Mouse (Mus musculus): ENCODE data around the gene Hist1h2ah. TPM values are rescaled to one million over a fixed set of nuclear protein-coding genes. Genes with fewer than 3 reads are reported as not detected.
A peak's percentile ranks its signal among the peaks of the same experiment; 100 is the strongest.

The Hist1h2ah gene
- polyA plus RNA-seq, 1 experiment from 2014 or later = not detected

DNA sequence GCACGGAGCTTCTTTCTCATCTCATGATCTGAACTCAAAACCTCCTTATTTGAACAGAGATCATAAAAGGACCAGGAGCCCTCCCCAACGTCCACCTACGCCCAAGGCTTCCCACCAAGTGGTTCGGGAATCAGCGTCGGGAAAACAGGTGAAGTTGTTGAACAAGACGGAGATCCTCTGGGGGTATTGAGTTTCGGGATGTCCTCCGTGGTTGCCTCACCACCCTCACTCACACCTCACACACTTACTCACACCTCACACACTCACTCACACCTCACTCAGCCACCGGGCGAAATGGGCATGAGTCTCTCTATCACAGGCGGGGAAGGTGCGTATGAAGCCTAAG is 38.6 kb downstream of the Hist1h2ah start:
- no peak for ATAC-seq (ENCODE audit: low FRiP score, low TSS enrichment)
- peak overlapping the region; percentile 30 for H3K4me2 ChIP-seq (ENCODE audit: low read length)
- no peak overlapping the region; the same call in 1 of the 2 replicates for H3K4me3 ChIP-seq (replicated peaks; ENCODE audit: low read depth, low read length)
- no peaks in the 10 kb centered on the region for H3K36me3 ChIP-seq (ENCODE audit: control insufficient read depth, insufficient read depth, low read length)
- no peak overlapping the region for H3K27ac ChIP-seq (replicated peaks; ENCODE audit: low read depth, low read length)
- no peaks in the 10 kb centered on the region for H3K9me3 ChIP-seq (ENCODE audit: control insufficient read depth, low read length)
- 0 out of 2 replicates have a peak, but pooled peaks cover 3% of the 10 kb centered on the region for H3K4me1 ChIP-seq (ENCODE audit: control insufficient read depth, insufficient read depth, low read length)
- 1% methylated on average over 13 of the region's 13 CpGs for WGBS
- H3K9ac ChIP-seq (replicated peaks; ENCODE audit: low read length) = no peak overlapping the region
- DNase-seq = no peak
- H3K27me3 ChIP-seq (ENCODE audit: control insufficient read depth, insufficient read depth, low read length) = peaks cover 85% of the 10 kb centered on the region

- 0 out of 2 replicates have a peak, but pooled peaks cover 3% of the 10 kb centered on the region for H3K4me1 ChIP-seq (ENCODE audit: control insufficient read depth, insufficient read depth, low read length)
- H3K9me3 ChIP-seq (ENCODE audit: control insufficient read depth, low read length) = no peaks in the 10 kb centered on the region
- no peak overlapping the region for H3K27ac ChIP-seq (replicated peaks; ENCODE audit: low read depth, low read length)
- peak; percentile 55 for DNase-seq
- WGBS = 2% methylated on average over 12 of the region's 12 CpGs
- ATAC-seq (ENCODE audit: low FRiP score, low TSS enrichment) = no peak
- H3K36me3 ChIP-seq (ENCODE audit: control insufficient read depth, insufficient read depth, low read length) = no peaks in the 10 kb centered on the region
- peaks cover 84% of the 10 kb centered on the region for H3K27me3 ChIP-seq (ENCODE audit: control insufficient read depth, insufficient read depth, low read length)
- H3K4me2 ChIP-seq (ENCODE audit: low read length) = peak overlapping the region; percentile 30
- H3K4me3 ChIP-seq (replicated peaks; ENCODE audit: low read depth, low read length) = no peak overlapping the region; the same call in 1 of the 2 replicates
- H3K9ac ChIP-seq (replicated peaks; ENCODE audit: low read length) = no peak overlapping the region
These were observed 39.1 kb downstream of the Hist1h2ah start for GRCm38 (mm10) chr13:21996101-21996839.

GRCm38 (mm10) chr13:21995331-21995914 is 39.9 kb downstream of the Hist1h2ah start:
- DNase-seq (peak; percentile 50), ATAC-seq (ENCODE audit: low FRiP score, low TSS enrichment) (0 out of 2 replicates have a peak, but pooled peaks have one; percentile 31)
- Histone ChIP-seq H3K36me3 (ENCODE audit: control insufficient read depth, insufficient read depth, low read length) (no peaks in the 10 kb centered on the region), H3K27ac (replicated peaks; ENCODE audit: low read depth, low read length) (no peak overlapping the region), H3K9me3 (ENCODE audit: control insufficient read depth, low read length) (no peaks in the 10 kb centered on the region), H3K4me2 (ENCODE audit: low read length) (peak overlapping the region; percentile 47), H3K4me3 (replicated peaks; ENCODE audit: low read depth, low read length) (peak overlapping the region; percentile 21), H3K27me3 (ENCODE audit: control insufficient read depth, insufficient read depth, low read length) (peaks cover 78% of the 10 kb centered on the region), H3K9ac (replicated peaks; ENCODE audit: low read length) (no peak overlapping the region), H3K4me1 (ENCODE audit: control insufficient read depth, insufficient read depth, low read length) (0 out of 2 replicates have a peak, but pooled peaks cover 3% of the 10 kb centered on the region)
- WGBS = 1% methylated on average over 21 of the region's 21 CpGs

DNA sequence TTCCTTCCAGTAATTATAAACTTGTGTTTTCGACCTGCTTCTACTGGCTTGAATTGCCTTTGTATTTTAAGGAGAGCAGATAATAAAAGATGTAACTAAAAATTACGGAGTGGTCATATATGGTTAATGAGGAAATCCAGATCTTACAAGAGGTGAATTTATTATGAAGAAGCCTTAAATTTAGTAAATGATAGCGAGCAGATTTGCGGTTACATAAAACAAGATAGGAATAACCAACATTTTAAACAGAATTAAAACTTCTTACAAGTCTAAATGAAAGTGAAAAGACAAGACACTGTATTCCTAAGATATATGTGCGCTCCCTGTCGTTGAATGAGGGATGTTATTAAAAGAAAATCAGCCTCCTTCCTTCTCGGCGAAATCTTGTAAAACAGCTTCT is 40.5 kb downstream of the Hist1h2ah start:
- Histone ChIP-seq H3K4me3 (replicated peaks; ENCODE audit: low read depth, low read length) (peak overlapping the region; percentile 21), H3K4me1 (ENCODE audit: control insufficient read depth, insufficient read depth, low read length) (0 out of 2 replicates have a peak, but pooled peaks cover 3% of the 10 kb centered on the region), H3K4me2 (ENCODE audit: low read length) (peak overlapping the region; percentile 47), H3K36me3 (ENCODE audit: control insufficient read depth, insufficient read depth, low read length) (no peaks in the 10 kb centered on the region), H3K9me3 (ENCODE audit: control insufficient read depth, low read length) (no peaks in the 10 kb centered on the region), H3K9ac (replicated peaks; ENCODE audit: low read length) (no peak overlapping the region), H3K27me3 (ENCODE audit: control insufficient read depth, insufficient read depth, low read length) (peaks cover 76% of the 10 kb centered on the region), H3K27ac (replicated peaks; ENCODE audit: low read depth, low read length) (no peak overlapping the region)
- DNase-seq (peak; percentile 55), ATAC-seq (ENCODE audit: low FRiP score, low TSS enrichment) (no peak)
- WGBS = 6% methylated on average over 8 of the region's 8 CpGs

DNA sequence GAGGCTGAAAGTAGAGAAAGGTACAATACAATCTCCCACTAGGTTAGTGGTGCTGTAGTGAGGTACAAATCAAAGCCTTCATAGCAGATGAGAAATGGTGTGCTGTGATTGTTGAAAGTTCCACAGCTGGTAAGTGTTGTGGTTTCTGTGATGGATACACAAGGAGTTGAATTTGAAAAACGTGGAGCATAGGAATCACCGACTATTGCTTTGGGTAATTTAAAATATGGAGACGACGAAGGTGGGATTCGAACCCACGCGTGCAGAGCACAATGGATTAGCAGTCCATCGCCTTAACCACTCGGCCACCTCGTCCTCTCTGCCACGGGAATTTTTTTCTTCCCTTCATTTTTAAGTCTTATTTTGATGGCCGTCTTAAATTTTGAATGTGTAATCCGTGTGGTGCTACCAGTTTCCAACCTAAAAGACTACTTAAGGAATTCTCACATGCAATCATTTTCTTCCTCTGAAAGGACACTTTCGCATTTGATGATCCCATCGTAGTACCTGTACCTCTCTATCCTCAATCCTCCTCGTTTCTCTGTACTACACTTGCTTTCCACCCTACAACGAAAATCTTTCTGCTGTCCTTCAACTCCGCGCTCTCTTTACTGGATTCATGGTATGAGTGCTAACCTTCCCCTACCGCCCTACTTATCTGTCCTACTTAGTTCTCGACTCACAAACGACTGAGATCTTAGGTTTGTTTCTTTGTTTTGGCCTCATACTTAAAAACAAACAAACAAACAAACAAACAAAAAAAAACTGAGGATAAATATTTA is 41.2 kb downstream of the Hist1h2ah start:
- no peak overlapping the region for H3K4me2 ChIP-seq (ENCODE audit: low read length)
- no peak overlapping the region for H3K27ac ChIP-seq (replicated peaks; ENCODE audit: low read depth, low read length)
- no peak overlapping the region for H3K4me3 ChIP-seq (replicated peaks; ENCODE audit: low read depth, low read length)
- no peak overlapping the region for H3K9ac ChIP-seq (replicated peaks; ENCODE audit: low read length)
- H3K36me3 ChIP-seq (ENCODE audit: control insufficient read depth, insufficient read depth, low read length) = no peaks in the 10 kb centered on the region
- H3K4me1 ChIP-seq (ENCODE audit: control insufficient read depth, insufficient read depth, low read length) = 0 out of 2 replicates have a peak, but pooled peaks cover 3% of the 10 kb centered on the region
- ATAC-seq (ENCODE audit: low FRiP score, low TSS enrichment) = no peak
- H3K27me3 ChIP-seq (ENCODE audit: control insufficient read depth, insufficient read depth, low read length) = peaks cover 68% of the 10 kb centered on the region
- WGBS = 1% methylated on average over 22 of the region's 22 CpGs
- H3K9me3 ChIP-seq (ENCODE audit: control insufficient read depth, low read length) = no peaks in the 10 kb centered on the region
- peak; percentile 44 for DNase-seq

- no peak for ATAC-seq (ENCODE audit: low FRiP score, low TSS enrichment)
- Histone ChIP-seq H3K4me2 (ENCODE audit: low read length) (no peak overlapping the region), H3K9ac (replicated peaks; ENCODE audit: low read length) (no peak overlapping the region), H3K27ac (replicated peaks; ENCODE audit: low read depth, low read length) (no peak overlapping the region), H3K4me1 (ENCODE audit: control insufficient read depth, insufficient read depth, low read length) (0 out of 2 replicates have a peak, but pooled peaks cover 3% of the 10 kb centered on the region), H3K36me3 (ENCODE audit: control insufficient read depth, insufficient read depth, low read length) (no peaks in the 10 kb centered on the region), H3K27me3 (ENCODE audit: control insufficient read depth, insufficient read depth, low read length) (peaks cover 52% of the 10 kb centered on the region), H3K9me3 (ENCODE audit: control insufficient read depth, low read length) (no peaks in the 10 kb centered on the region), H3K4me3 (replicated peaks; ENCODE audit: low read depth, low read length) (no peak overlapping the region)
- no peak for DNase-seq
- WGBS = 85% methylated on average over 5 of the region's 5 CpGs
These were observed 42.8 kb downstream of the Hist1h2ah start for GRCm38 (mm10) chr13:21992550-21992949.

Small RNAs within 50 kb of the gene (microRNA-seq; reads per million reads assigned to microRNA genes)
- gene Gm26300 = not detected
- not detected for gene Gm44390
- gene Gm44486 = not detected

Other genes starting within 250 kb of the Hist1h2ah start
- gene Hist1h2an, start 248.3 kb downstream of the Hist1h2ah start, polyA plus RNA-seq (2014; fragmentation: Nextera tagmentation; extraction: Ambion mirVana) = 3.1 TPM in 1 of 2 replicates, not detected in the other
- not detected in 2 replicates for gene Hist1h2bp, start 248.1 kb downstream of the Hist1h2ah start, polyA plus RNA-seq (2014; fragmentation: Nextera tagmentation; extraction: Ambion mirVana)
- gene Hist1h2bq, start 225.4 kb downstream of the Hist1h2ah start, polyA plus RNA-seq (2014; fragmentation: Nextera tagmentation; extraction: Ambion mirVana) = 4.2 and 4.5 TPM in 2 replicates
- gene Hist1h2ao, start 225.1 kb downstream of the Hist1h2ah start, polyA plus RNA-seq (2014; fragmentation: Nextera tagmentation; extraction: Ambion mirVana) = not detected in 2 replicates
- not detected in 2 replicates for gene Hist1h4m, start 223.8 kb downstream of the Hist1h2ah start, polyA plus RNA-seq (2014; fragmentation: Nextera tagmentation; extraction: Ambion mirVana)
- gene Hist1h4n, start 203.4 kb downstream of the Hist1h2ah start, polyA plus RNA-seq (2014; fragmentation: Nextera tagmentation; extraction: Ambion mirVana) = 5.7 and 9.6 TPM in 2 replicates
- 613 and 855 TPM in 2 replicates for gene Hist1h2ap, start 202.1 kb downstream of the Hist1h2ah start, polyA plus RNA-seq (2014; fragmentation: Nextera tagmentation; extraction: Ambion mirVana)
- gene Hist1h2br, start 201.8 kb downstream of the Hist1h2ah start, polyA plus RNA-seq (2014; fragmentation: Nextera tagmentation; extraction: Ambion mirVana) = 4.0 and 4.1 TPM in 2 replicates
- 16.8 and 18.2 TPM in 2 replicates for gene Zfp184, start 90.5 kb downstream of the Hist1h2ah start, polyA plus RNA-seq (2014; fragmentation: Nextera tagmentation; extraction: Ambion mirVana)
- not detected in 2 replicates for gene Pom121l2, start 54.4 kb downstream of the Hist1h2ah start, polyA plus RNA-seq (2014; fragmentation: Nextera tagmentation; extraction: Ambion mirVana)
- not detected in 2 replicates for gene Prss16, start 25.8 kb downstream of the Hist1h2ah start, polyA plus RNA-seq (2014; fragmentation: Nextera tagmentation; extraction: Ambion mirVana)
- 0.86 and 1.1 TPM in 2 replicates for gene Hist1h2bk, start 302 bp upstream of the Hist1h2ah start, polyA plus RNA-seq (2014; fragmentation: Nextera tagmentation; extraction: Ambion mirVana)
- 6.6 and 6.8 TPM in 2 replicates for gene Hist1h4i, start 5.8 kb upstream of the Hist1h2ah start, polyA plus RNA-seq (2014; fragmentation: Nextera tagmentation; extraction: Ambion mirVana)
- 9.4 and 11.7 TPM in 2 replicates for gene Hist1h2ag, start 7.4 kb upstream of the Hist1h2ah start, polyA plus RNA-seq (2014; fragmentation: Nextera tagmentation; extraction: Ambion mirVana)
- gene Hist1h2bj, start 7.6 kb upstream of the Hist1h2ah start, polyA plus RNA-seq (2014; fragmentation: Nextera tagmentation; extraction: Ambion mirVana) = 4.1 and 7.9 TPM in 2 replicates
- not detected in 2 replicates for gene Vmn1r188, start 48.9 kb upstream of the Hist1h2ah start, polyA plus RNA-seq (2014; fragmentation: Nextera tagmentation; extraction: Ambion mirVana)
- gene Vmn1r189, start 70.3 kb upstream of the Hist1h2ah start, polyA plus RNA-seq (2014; fragmentation: Nextera tagmentation; extraction: Ambion mirVana) = not detected in 2 replicates
- gene Vmn1r191, start 148.4 kb upstream of the Hist1h2ah start, polyA plus RNA-seq (2014; fragmentation: Nextera tagmentation; extraction: Ambion mirVana) = not detected in 2 replicates
- gene Vmn1r192, start 155.6 kb upstream of the Hist1h2ah start, polyA plus RNA-seq (2014; fragmentation: Nextera tagmentation; extraction: Ambion mirVana) = not detected in 2 replicates
- not detected in 2 replicates for gene Vmn1r193, start 187.6 kb upstream of the Hist1h2ah start, polyA plus RNA-seq (2014; fragmentation: Nextera tagmentation; extraction: Ambion mirVana)
- gene Vmn1r194, start 208.6 kb upstream of the Hist1h2ah start, polyA plus RNA-seq (2014; fragmentation: Nextera tagmentation; extraction: Ambion mirVana) = not detected in 2 replicates
- gene Vmn1r195, start 235.0 kb upstream of the Hist1h2ah start, polyA plus RNA-seq (2014; fragmentation: Nextera tagmentation; extraction: Ambion mirVana) = not detected in 2 replicates

All from midbrain, embryonic 14.5 days (tissue).